ENCODE assay signal across 11 mouse cellular contexts in genomic region chr17:47627791-47628190, GRCm38 (mm10). TPM values are rescaled to one million over a fixed set of nuclear protein-coding genes. Genes with fewer than 3 reads are reported as not detected.
DNase-seq lines count a peak whose midpoint lies in the region; ATAC-seq and TF ChIP-seq lines count a peak whose summit lies in the region.
"Had no signal": no experiment of that assay in that cellular context is flagged by ENCODE, and none has a peak within 500 bp of the region (broad histone marks: within the 10 kb centered on the region; RNA-seq: fewer than 3 reads in every experiment).

No protein-coding gene starts in this region.

- H3K9me3 ChIP-seq in erythroblast, embryonic 14.5 days (ENCODE audit: control insufficient read depth, low read length) = peaks cover 11% of the 10 kb centered on the region
- no peaks in the 10 kb centered on the region for H3K9me3 ChIP-seq in liver, embryonic 14.5 days (ENCODE audit: control insufficient read depth, low read length)

- peak overlapping the region; percentile 87 for H3K4me3 ChIP-seq in erythroblast, embryonic 14.5 days (replicated peaks)
- no peak overlapping the region for H3K4me3 ChIP-seq in layer of hippocampus, adult 2 months
- no peak overlapping the region for H3K4me3 ChIP-seq in embryonic fibroblast, embryonic 13.5 days (ENCODE audit: insufficient read depth, low read length)
- peak overlapping the region; percentile 64 to 97; a peak in 3 of 4 replicates for H3K4me3 ChIP-seq in liver, embryonic 14.5 days (ENCODE audit: insufficient read depth in 1 of 2, low read depth in 2 of 2, low read length in 2 of 2)

- peaks cover 57% of the 10 kb centered on the region for H3K36me3 ChIP-seq in erythroblast, embryonic 14.5 days (ENCODE audit: control insufficient read depth)
- peaks cover 32% of the 10 kb centered on the region for H3K36me3 ChIP-seq in liver, embryonic 14.5 days (replicated peaks; ENCODE audit: control insufficient read depth, insufficient read depth, low read depth)

- peaks cover 49% of the 10 kb centered on the region for H3K4me1 ChIP-seq in erythroblast, embryonic 14.5 days (ENCODE audit: control insufficient read depth)
- no peaks in the 10 kb centered on the region for H3K4me1 ChIP-seq in embryonic fibroblast, embryonic 13.5 days (ENCODE audit: control insufficient read depth, insufficient read depth, low read length)
- peaks cover 11 to 26% of the 10 kb centered on the region in 2 experiments for H3K4me1 ChIP-seq in liver, embryonic 14.5 days (replicated peaks; ENCODE audit: control insufficient read depth in 2 of 2, insufficient read depth in 2 of 2, low read length in 1 of 2)

- no peak for TF ChIP-seq EP300 in liver, embryonic 14.5 days (IDR thresholded peaks at IDR 0.05; ENCODE audit: low read depth)

- DNase-seq in layer of hippocampus, adult 2 months (ENCODE audit: low spot score in 2 of 2) = no peak
- DNase-seq in layer of hippocampus, postnatal 10 days (ENCODE audit: low spot score in 2 of 2) = no peak
- DNase-seq in liver, embryonic 14.5 days (ENCODE audit: low read depth in 3 of 3, low spot score in 3 of 3) = no peak
- DNase-seq in cerebellum, postnatal 36 days = no peak
- DNase-seq in adrenal gland, adult (ENCODE audit: inconsistent age in 2 of 2, low spot score in 1 of 2) = no peak
- DNase-seq: embryo, embryonic 11 days; kidney, postnatal 36 days; lung, postnatal 36 days had no signal

- peak overlapping the region; percentile 100 for H3K4me2 ChIP-seq in liver, embryonic 14.5 days (ENCODE audit: low read depth)

- peak overlapping the region; percentile 92 for H3K9ac ChIP-seq in liver, embryonic 14.5 days (replicated peaks)

- no peaks in the 10 kb centered on the region for H3K27me3 ChIP-seq in erythroblast, embryonic 14.5 days (ENCODE audit: control insufficient read depth)
- H3K27me3 ChIP-seq in liver, embryonic 14.5 days (ENCODE audit: control insufficient read depth, insufficient read depth, low read length) = no peaks in the 10 kb centered on the region

- TF ChIP-seq CTCF in layer of hippocampus, adult 2 months (conservative IDR thresholded peaks at IDR 0.05) = peak; percentile 29
- no peak for TF ChIP-seq CTCF in embryonic fibroblast, embryonic 13.5 days (IDR thresholded peaks at IDR 0.05; ENCODE audit: borderline replicate concordance, insufficient read depth, low read length)
- TF ChIP-seq CTCF in liver, embryonic 14.5 days (IDR thresholded peaks at IDR 0.05; ENCODE audit: low read depth) = peak; percentile 74

- TF ChIP-seq POLR2A in embryonic fibroblast, embryonic 13.5 days (IDR thresholded peaks at IDR 0.05; ENCODE audit: low read depth, low read length) = no peak

- ATAC-seq in erythroblast, adult 5-6 weeks (replicated peaks; ENCODE audit: low FRiP score, poor library complexity, severe bottlenecking) = no peak
- no peak for ATAC-seq in liver, embryonic 14.5 days (ENCODE audit: insufficient read depth)

- 84% methylated on average over 2 of the region's 2 CpGs for WGBS in liver, embryonic 14.5 days (ENCODE audit: insufficient replicate concordance)

- H3K27ac ChIP-seq in layer of hippocampus, adult 2 months = no peak overlapping the region
- peak overlapping the region; percentile 89 for H3K27ac ChIP-seq in embryonic fibroblast, embryonic 13.5 days (ENCODE audit: insufficient read depth, low read length)
- peak overlapping the region; percentile 91 for H3K27ac ChIP-seq in liver, embryonic 14.5 days

RNA-seq across cellular contexts. Expression of gene Usp49, which starts 2.7 kb away (rescaled TPM):
- polyA plus RNA-seq in erythroblast, embryonic 14.5 days (2012) = 2.2 and 2.4 TPM in 2 replicates
- 7.3 and 36.5 TPM in 2 replicates for total RNA-seq in erythroblast, adult 5-6 weeks (2015; ENCODE audit: low replicate concordance)
- total RNA-seq in erythroblast, adult 5-6 weeks (2017; ENCODE audit: low replicate concordance) = 14.8 and 27.6 TPM in 2 replicates
- total RNA-seq in layer of hippocampus, adult 2 months (2021) = 10 to 100 TPM; 11.5 to 12.3 TPM
- 10 to 100 TPM; 11.3 to 13.2 TPM for total RNA-seq in layer of hippocampus, postnatal 10 days (2021)
- 7.2 and 8.8 TPM in 2 replicates for polyA plus RNA-seq in embryonic fibroblast, embryonic 13.5 days (2011; ENCODE audit: insufficient read length, low read depth, missing spikeins)
- 6.4 and 6.6 TPM in 2 replicates for polyA plus RNA-seq in liver, embryonic 14.5 days (2012; rRNA removed)
- 2.9 and 3.9 TPM in 2 replicates for polyA plus RNA-seq in liver, embryonic 14.5 days (2014; fragmentation: Nextera tagmentation; extraction: Ambion mirVana)

RNA-seq across cellular contexts. Expression of gene Gm20517, which starts 16.4 kb away (rescaled TPM):
- 0.29 and 0.65 TPM in 2 replicates for polyA plus RNA-seq in erythroblast, embryonic 14.5 days (2012)
- 2.5 and 4.8 TPM in 2 replicates for total RNA-seq in erythroblast, adult 5-6 weeks (2015; ENCODE audit: low replicate concordance)
- total RNA-seq in erythroblast, adult 5-6 weeks (2017; ENCODE audit: low replicate concordance) = 6.3 and 16.2 TPM in 2 replicates
- total RNA-seq in layer of hippocampus, adult 2 months (2021) = 1 to 10 TPM; 4.4 to 5.5 TPM
- total RNA-seq in layer of hippocampus, postnatal 10 days (2021) = 10 to 100 TPM in 1 of 2 experiments, 1 to 10 TPM in 1; 6.6 to 10.1 TPM
- 2.5 and 2.8 TPM in 2 replicates for polyA plus RNA-seq in embryonic fibroblast, embryonic 13.5 days (2011; ENCODE audit: insufficient read length, low read depth, missing spikeins)
- polyA plus RNA-seq in liver, embryonic 14.5 days (2012; rRNA removed) = 0.86 and 0.95 TPM in 2 replicates
- 0.86 and 1.7 TPM in 2 replicates for polyA plus RNA-seq in liver, embryonic 14.5 days (2014; fragmentation: Nextera tagmentation; extraction: Ambion mirVana)

RNA-seq across cellular contexts. Expression of gene Med20, which starts 16.4 kb away (rescaled TPM):
- 0.43 and 0.45 TPM in 2 replicates for polyA plus RNA-seq in erythroblast, embryonic 14.5 days (2012)
- 10.4 and 19.9 TPM in 2 replicates for total RNA-seq in erythroblast, adult 5-6 weeks (2015; ENCODE audit: low replicate concordance)
- 48.5 and 68.2 TPM in 2 replicates for total RNA-seq in erythroblast, adult 5-6 weeks (2017; ENCODE audit: low replicate concordance)
- total RNA-seq in layer of hippocampus, adult 2 months (2021) = 10 to 100 TPM; 31.6 to 36.0 TPM
- 10 to 100 TPM; 23.9 to 24.8 TPM for total RNA-seq in layer of hippocampus, postnatal 10 days (2021)
- 27.2 and 28.9 TPM in 2 replicates for polyA plus RNA-seq in embryonic fibroblast, embryonic 13.5 days (2011; ENCODE audit: insufficient read length, low read depth, missing spikeins)
- polyA plus RNA-seq in liver, embryonic 14.5 days (2012; rRNA removed) = 20.7 and 23.1 TPM in 2 replicates
- polyA plus RNA-seq in liver, embryonic 14.5 days (2014; fragmentation: Nextera tagmentation; extraction: Ambion mirVana) = 23.2 and 25.7 TPM in 2 replicates

RNA-seq across cellular contexts. Expression of gene Bysl, which starts 16.5 kb away (rescaled TPM):
- 2.8 and 3.4 TPM in 2 replicates for polyA plus RNA-seq in erythroblast, embryonic 14.5 days (2012)
- total RNA-seq in erythroblast, adult 5-6 weeks (2015; ENCODE audit: low replicate concordance) = 1.2 and 2.1 TPM in 2 replicates
- total RNA-seq in erythroblast, adult 5-6 weeks (2017; ENCODE audit: low replicate concordance) = 3.2 and 4.3 TPM in 2 replicates
- total RNA-seq in layer of hippocampus, adult 2 months (2021) = 10 to 100 TPM; 18.1 to 18.2 TPM
- total RNA-seq in layer of hippocampus, postnatal 10 days (2021) = 10 to 100 TPM; 24.5 to 24.9 TPM
- polyA plus RNA-seq in embryonic fibroblast, embryonic 13.5 days (2011; ENCODE audit: insufficient read length, low read depth, missing spikeins) = 11.6 and 17.0 TPM in 2 replicates
- 9.8 and 12.5 TPM in 2 replicates for polyA plus RNA-seq in liver, embryonic 14.5 days (2012; rRNA removed)
- 13.3 and 14.3 TPM in 2 replicates for polyA plus RNA-seq in liver, embryonic 14.5 days (2014; fragmentation: Nextera tagmentation; extraction: Ambion mirVana)

Comparison
In these comparisons a context has a peak if more than half of its experiments do, and no peak if none do; other contexts are left out.
1. H3K4me3 ChIP-seq: peak in erythroblast, embryonic 14.5 days (single experiment) and liver, embryonic 14.5 days (2 of 2); none in layer of hippocampus, adult 2 months (single experiment) and embryonic fibroblast, embryonic 13.5 days (single experiment).